Mouse (Mus musculus) liver, adult 2 months (tissue): ENCODE data around the gene Nfia.

Experiments used
- CTCF ChIP-seq: fragments of 200-500 bp; IDR thresholded peaks from 2 replicates; pipeline ENCODE4 v1.5.1; 2011; ENCODE audit warnings: low read depth, low read length, control low read depth
- POLR2A ChIP-seq: fragments of 200-500 bp; IDR thresholded peaks from 2 replicates; pipeline ENCODE4 v1.6.1; 2011; ENCODE audit warnings: low read length, control low read depth; ENCODE audit not compliant: insufficient read depth; ENCODE audit errors: extremely low read depth

DNA sequence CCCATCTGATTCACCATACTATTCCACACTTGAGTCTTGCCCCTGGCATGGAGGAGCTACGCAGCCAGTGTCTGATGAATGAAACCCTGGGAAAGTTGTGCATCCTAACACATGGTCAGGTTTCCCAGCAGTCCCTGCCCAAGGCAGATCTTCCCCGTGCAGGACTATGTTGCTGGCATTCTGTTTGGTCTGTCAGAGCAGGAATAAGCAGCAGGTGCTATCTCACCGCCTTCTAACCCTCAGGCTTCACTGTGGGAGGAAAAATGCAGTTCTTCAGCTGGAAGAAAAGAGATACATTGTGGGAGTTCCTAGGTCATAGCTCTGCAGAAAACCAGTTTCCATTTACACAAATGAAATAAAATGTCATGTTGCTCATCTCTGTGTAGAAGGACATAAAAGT is 247.3 kb downstream of the Nfia start:
- TF ChIP-seq CTCF = no peak
- TF ChIP-seq POLR2A = no peak
